Mouse (Mus musculus) urinary bladder, postnatal 25 days (tissue): ENCODE results near the gene Ncdn.

Experiments
- DNase-seq: peaks from one replicate; pipeline ENCODE4 v3.0.0; 2022; ENCODE audit warnings: low spot score

Ncdn gene

GRCm38 (mm10) chr4:126753268-126754230, at the start of gene Ncdn, which contains the start of gene AU040320:
Gene Ncdn (minus strand): TSS chr4:126753438.
Gene AU040320 (plus strand): TSS chr4:126753544.
- DNase-seq: peak; percentile 88

GRCm38 (mm10) chr4:126802174-126802573, 48.9 kb upstream of the Ncdn start:
- no peak for DNase-seq

- no peak for DNase-seq
Measured at GRCm38 (mm10) chr4:126792341-126793102, 39.3 kb upstream of the Ncdn start.

GRCm38 (mm10) chr4:126782996-126783395, 29.8 kb upstream of the Ncdn start:
- DNase-seq: no peak

GRCm38 (mm10) chr4:126782512-126782911, 29.3 kb upstream of the Ncdn start:
- DNase-seq: no peak

GRCm38 (mm10) chr4:126781871-126782270, 28.6 kb upstream of the Ncdn start:
- DNase-seq: no peak

GRCm38 (mm10) chr4:126779826-126780775, 26.9 kb upstream of the Ncdn start:
- no peak for DNase-seq

GRCm38 (mm10) chr4:126779148-126779581, 25.9 kb upstream of the Ncdn start:
- DNase-seq: no peak

GRCm38 (mm10) chr4:126775182-126775581, 21.9 kb upstream of the Ncdn start:
- no peak for DNase-seq

GRCm38 (mm10) chr4:126773871-126774270, 20.6 kb upstream of the Ncdn start:
- DNase-seq: no peak

GRCm38 (mm10) chr4:126770831-126771230, 17.6 kb upstream of the Ncdn start:
- DNase-seq: no peak

- DNase-seq: no peak
Measured at GRCm38 (mm10) chr4:126769800-126770563, 16.7 kb upstream of the Ncdn start.

GRCm38 (mm10) chr4:126763483-126763882, 10.2 kb upstream of the Ncdn start:
- DNase-seq: no peak

GRCm38 (mm10) chr4:126762586-126763359, 9.5 kb upstream of the Ncdn start:
- no peak for DNase-seq

GRCm38 (mm10) chr4:126759435-126759834, 6.2 kb upstream of the Ncdn start:
- no peak for DNase-seq

- DNase-seq: no peak
Measured at GRCm38 (mm10) chr4:126758299-126758698, 5.1 kb upstream of the Ncdn start.

GRCm38 (mm10) chr4:126756766-126757165, 3.5 kb upstream of the Ncdn start:
- DNase-seq: no peak

- DNase-seq: no peak
Measured at GRCm38 (mm10) chr4:126754736-126755374, 1.6 kb upstream of the Ncdn start.

- no peak for DNase-seq
Measured at GRCm38 (mm10) chr4:126754231-126754611, 983 bp upstream of the Ncdn start.
